Mouse (Mus musculus): Measurements from ENCODE around the gene Olfr544. TPM values are rescaled to one million over a fixed set of nuclear protein-coding genes. Genes with fewer than 3 reads are reported as not detected.

Gene Olfr544
- total RNA-seq (2023), result not detected

GRCm38 (mm10) chr7:102488161-102488560 lies at the start of gene Olfr544:
TSS of gene Olfr544 (minus strand) at chr7:102488313.

DNA sequence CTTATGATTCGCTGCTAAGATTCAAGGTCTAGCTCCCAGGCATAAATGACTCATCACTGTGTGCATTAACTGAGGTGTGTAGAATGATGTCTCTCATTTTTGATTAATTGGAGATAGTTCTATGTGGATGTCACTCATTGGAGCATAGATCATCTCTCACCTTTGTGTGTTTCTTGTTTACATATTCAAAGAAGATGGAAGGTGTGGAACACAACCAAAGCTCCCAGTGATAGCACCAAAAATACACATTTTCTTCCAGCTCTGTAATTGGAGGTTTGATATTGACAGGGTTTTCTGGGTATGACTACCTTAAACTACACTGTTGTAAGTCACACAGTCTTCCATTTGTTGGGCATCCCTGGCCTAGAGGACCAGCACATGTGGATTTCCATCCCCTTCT lies 46.3 kb upstream of the Olfr544 start, which contains the start of gene Olfr547:
Olfr547 (plus strand) TSS at position 301 of the 400 bp plus-strand sequence.

DNA sequence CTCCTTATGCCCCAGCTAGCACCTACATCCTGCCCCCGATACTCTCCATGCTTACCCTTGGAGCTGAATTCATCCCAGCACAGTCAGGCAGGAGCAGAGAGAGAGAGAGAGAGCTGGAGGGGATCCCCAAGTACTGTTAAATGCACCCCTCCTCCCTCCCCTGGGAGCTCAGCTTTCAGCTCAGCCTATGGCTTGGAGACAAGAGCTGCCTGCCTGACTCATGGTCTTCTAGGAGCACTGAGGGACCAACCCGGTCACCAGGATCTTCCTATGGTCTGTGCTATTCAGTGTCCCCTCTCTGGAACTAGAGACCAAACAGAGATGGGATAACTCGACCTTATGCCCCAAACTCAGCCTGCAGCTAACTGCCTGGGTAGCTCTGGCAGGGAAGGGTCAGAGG lies 11.4 kb upstream of the Olfr544 start, which contains the start of gene Olfr545:
Olfr545 (minus strand) TSS at position 101 of the 400 bp plus-strand sequence.

GRCm38 (mm10) chr7:102481579-102481978 lies 6.5 kb downstream of the Olfr544 start, which contains the start of gene Olfr543:
TSS of gene Olfr543 (minus strand) at chr7:102481679.

DNA sequence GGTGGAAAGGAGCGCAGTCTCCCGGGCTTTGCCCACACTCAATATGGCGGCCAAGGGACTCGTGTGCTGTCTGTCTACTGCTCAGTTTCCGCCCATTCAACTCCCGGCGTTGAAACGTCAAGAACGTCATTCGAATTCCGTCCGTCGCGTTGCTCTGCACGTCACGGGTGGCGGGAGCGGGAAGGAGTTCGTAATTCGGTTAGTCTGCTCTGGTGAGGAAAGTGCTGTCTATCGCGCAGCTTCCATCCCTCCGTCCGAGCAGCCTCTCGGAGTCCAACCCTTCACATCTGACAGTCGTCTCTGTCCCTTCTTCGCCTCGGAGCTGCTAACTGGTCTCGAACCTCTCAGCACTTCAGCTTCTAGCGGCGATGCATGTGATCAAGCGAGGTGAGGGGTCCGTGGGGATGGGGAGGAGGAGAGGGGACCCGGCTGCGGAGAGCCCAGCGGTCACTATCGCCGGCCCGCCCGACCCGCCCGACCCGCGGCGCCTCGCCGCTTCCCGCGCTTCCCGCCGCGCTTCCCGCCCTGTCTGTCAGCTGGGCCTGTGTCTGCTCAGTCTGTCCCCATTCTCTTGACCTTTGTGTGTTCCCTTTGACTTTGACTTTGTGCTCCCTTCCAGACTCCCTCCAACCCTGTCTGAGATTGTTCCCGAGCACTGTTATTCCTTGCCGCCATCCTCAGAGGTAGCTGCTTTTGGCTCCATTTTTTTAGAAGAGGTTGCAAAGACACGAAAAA lies 46.3 kb downstream of the Olfr544 start, which contains the start of gene Rrm1:
Rrm1 (plus strand) TSS at position 39 of the 735 bp plus-strand sequence.

Other genes starting within 250 kb of the Olfr544 start
- 100 to 1,000 TPM; 148 to 179 TPM for gene Rhog, start 232.3 kb downstream of the Olfr544 start, total RNA-seq (2023)
- gene Stim1, start 220.5 kb downstream of the Olfr544 start, total RNA-seq (2023), result 100 to 1,000 TPM; 178 to 179 TPM
- 10 to 100 TPM; 52.3 to 62.0 TPM for gene Rrm1, start 46.6 kb downstream of the Olfr544 start, total RNA-seq (2023)
- gene Olfr543, start 6.6 kb downstream of the Olfr544 start, total RNA-seq (2023), result not detected
- gene Olfr545, start 11.3 kb upstream of the Olfr544 start, total RNA-seq (2023), result not detected
- not detected for gene Olfr547, start 46.4 kb upstream of the Olfr544 start, total RNA-seq (2023)
- not detected for gene Olfr548-ps1, start 52.6 kb upstream of the Olfr544 start, total RNA-seq (2023)
- gene Olfr549, start 61.6 kb upstream of the Olfr544 start, total RNA-seq (2023), result not detected
- 10 to 100 TPM; 48.7 to 64.4 TPM for gene Trim21, start 77.2 kb upstream of the Olfr544 start, total RNA-seq (2023)
- gene Olfr550, start 83.1 kb upstream of the Olfr544 start, total RNA-seq (2023), result not detected
- not detected for gene Olfr551, start 103.6 kb upstream of the Olfr544 start, total RNA-seq (2023)
- not detected for gene Olfr552, start 109.5 kb upstream of the Olfr544 start, total RNA-seq (2023)
- gene Olfr553, start 129.9 kb upstream of the Olfr544 start, total RNA-seq (2023), result not detected
- not detected for gene Olfr554, start 150.1 kb upstream of the Olfr544 start, total RNA-seq (2023)
- not detected for gene Olfr555, start 170.5 kb upstream of the Olfr544 start, total RNA-seq (2023)
- not detected for gene Olfr556, start 176.6 kb upstream of the Olfr544 start, total RNA-seq (2023)
- 10 to 100 TPM; 12.1 to 15.4 TPM for gene Trim68, start 199.0 kb upstream of the Olfr544 start, total RNA-seq (2023)
- gene Olfr557, start 207.6 kb upstream of the Olfr544 start, total RNA-seq (2023), result not detected
- not detected for gene Olfr558, start 213.9 kb upstream of the Olfr544 start, total RNA-seq (2023)
- not detected for gene Olfr33, start 230.8 kb upstream of the Olfr544 start, total RNA-seq (2023)
- not detected for gene Olfr559, start 239.2 kb upstream of the Olfr544 start, total RNA-seq (2023)